Mouse (Mus musculus): ENCODE measurements at regions not wholly inside any gene's neighbourhood (a gene's known extent, or its start where the extent isn't known, plus 50 kb on each side); places are given as distances from the start of the nearest gene placed in this dataset.
"Not testable (repeated sequence)": the region's sequence is repeated elsewhere in the genome, so short reads cannot be mapped to it uniquely, and the experiment has no call there.

- not testable (repeated sequence) for H3K4me3 ChIP-seq; H3K4me1 ChIP-seq (replicated peaks); H3K4me2 ChIP-seq; H3K9ac ChIP-seq; H3K27ac ChIP-seq (ENCODE audit: poor library complexity, severe bottlenecking); H3K27me3 ChIP-seq (replicated peaks); H3K36me3 ChIP-seq; ATAC-seq (ENCODE audit: insufficient number of reproducible peaks, low FRiP score); H3K9me3 ChIP-seq (replicated peaks)
- 61% methylated on average over 1 of the region's 1 CpGs for WGBS
Measured at GRCm38 (mm10) chr10:38704762-38705130, 116.8 kb downstream of the Rfpl4b start.

DNA sequence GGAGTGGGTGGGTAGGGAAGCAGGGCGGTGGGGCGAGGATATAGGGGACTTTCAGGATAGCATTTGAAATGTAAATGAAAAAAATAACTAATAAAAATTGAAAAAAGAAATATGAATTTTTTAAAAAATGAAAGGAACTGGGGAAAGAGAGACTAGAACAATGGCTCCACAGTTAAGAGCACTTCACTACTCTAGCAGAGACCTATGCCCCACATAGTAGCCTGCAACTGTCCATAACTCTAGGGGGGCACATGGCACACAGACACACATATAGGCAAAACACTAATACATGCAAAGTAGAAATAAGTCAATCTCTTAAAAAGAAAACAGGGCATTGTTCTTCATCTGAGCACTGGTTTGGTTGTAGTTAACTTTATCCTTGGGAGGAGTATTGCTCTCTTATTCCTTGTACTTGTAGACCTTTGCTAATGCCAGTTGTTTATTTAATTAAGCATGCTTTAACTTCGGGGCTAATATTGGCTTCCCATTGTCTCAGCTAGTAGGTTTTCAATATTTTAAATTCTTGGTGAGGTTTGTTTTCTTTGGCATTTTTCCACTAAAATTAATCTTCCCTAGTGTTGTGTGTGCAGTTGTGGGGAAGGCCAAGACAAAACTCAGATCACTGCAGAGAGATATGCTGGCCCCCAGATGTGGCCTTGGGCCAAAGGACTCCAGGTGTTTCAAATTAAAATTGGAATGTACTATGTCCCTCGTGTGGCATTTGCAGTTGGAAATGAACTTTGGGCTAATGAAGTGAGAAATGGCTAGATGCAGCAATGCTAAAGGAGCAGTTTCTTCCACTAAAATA lies 117.4 kb downstream of the Rfpl4b start:
- no peaks in the 10 kb centered on the region for H3K4me1 ChIP-seq (replicated peaks)
- no peaks in the 10 kb centered on the region for H3K27me3 ChIP-seq (replicated peaks)
- H3K9me3 ChIP-seq (replicated peaks): no peaks in the 10 kb centered on the region
- no peak for ATAC-seq (ENCODE audit: insufficient number of reproducible peaks, low FRiP score)
- H3K4me2 ChIP-seq: no peak overlapping the region
- no peaks in the 10 kb centered on the region for H3K36me3 ChIP-seq
- H3K4me3 ChIP-seq: no peak overlapping the region
- 62% methylated on average over 4 of the region's 4 CpGs for WGBS
- H3K27ac ChIP-seq (ENCODE audit: poor library complexity, severe bottlenecking): no peak overlapping the region
- no peak overlapping the region for H3K9ac ChIP-seq

DNA sequence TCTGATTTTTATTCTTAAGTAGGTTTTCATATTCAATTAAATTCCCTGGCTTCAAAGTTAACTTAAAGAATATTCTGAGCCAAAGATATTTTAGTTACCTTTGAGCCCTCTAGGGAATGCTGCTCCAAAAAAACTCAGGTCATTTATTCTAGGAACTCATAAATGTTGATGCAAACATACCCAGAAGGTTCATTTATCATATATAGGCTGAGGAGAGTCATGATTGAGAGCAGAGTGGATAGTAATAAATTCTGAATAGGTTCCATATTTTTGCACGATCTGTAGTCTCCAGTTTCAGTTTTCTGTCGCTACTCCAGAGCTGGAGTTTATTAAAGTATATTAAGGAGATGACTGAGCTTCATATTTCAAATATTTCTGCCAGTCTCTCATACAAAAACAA lies 144.1 kb downstream of the Rfpl4b start:
- no peak for ATAC-seq (ENCODE audit: insufficient number of reproducible peaks, low FRiP score)
- WGBS: 77% methylated on average over 2 of the region's 2 CpGs
- H3K36me3 ChIP-seq: no peaks in the 10 kb centered on the region
- H3K4me2 ChIP-seq: no peak overlapping the region
- no peaks in the 10 kb centered on the region for H3K27me3 ChIP-seq (replicated peaks)
- H3K4me3 ChIP-seq: no peak overlapping the region
- no peaks in the 10 kb centered on the region for H3K4me1 ChIP-seq (replicated peaks)
- H3K9ac ChIP-seq: no peak overlapping the region
- H3K27ac ChIP-seq (ENCODE audit: poor library complexity, severe bottlenecking): no peak overlapping the region
- peaks cover 6% of the 10 kb centered on the region; the same call in 1 of the 2 replicates for H3K9me3 ChIP-seq (replicated peaks)

GRCm38 (mm10) chr10:38668610-38669009 lies 153.0 kb downstream of the Rfpl4b start:
- no peak overlapping the region for H3K27ac ChIP-seq (ENCODE audit: poor library complexity, severe bottlenecking)
- H3K9me3 ChIP-seq (replicated peaks): peaks cover 3% of the 10 kb centered on the region; the same call in 1 of the 2 replicates

DNA sequence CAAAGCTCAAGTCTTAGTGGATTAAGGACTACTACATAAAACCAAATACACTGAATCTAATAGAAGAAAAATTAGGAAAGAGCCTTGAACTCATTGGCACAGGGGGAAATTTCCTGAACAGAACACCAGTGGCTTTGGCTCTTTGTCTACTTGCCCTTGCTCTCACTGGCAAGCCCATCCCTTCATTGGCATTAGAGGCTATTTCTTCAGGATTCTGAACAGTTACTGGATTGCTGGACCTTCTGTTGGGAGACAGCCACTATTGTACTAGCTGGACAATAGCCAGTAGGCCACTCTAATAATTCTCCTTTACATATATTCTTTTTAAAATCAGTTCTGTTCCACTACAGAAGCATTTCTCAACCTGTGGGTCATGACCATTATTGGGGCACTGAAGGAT lies 153.7 kb downstream of the Rfpl4b start:
- no peaks in the 10 kb centered on the region for H3K4me1 ChIP-seq (replicated peaks)
- H3K27me3 ChIP-seq (replicated peaks): no peaks in the 10 kb centered on the region
- H3K4me3 ChIP-seq: no peak overlapping the region
- peaks cover 3% of the 10 kb centered on the region; the same call in 1 of the 2 replicates for H3K9me3 ChIP-seq (replicated peaks)
- H3K4me2 ChIP-seq: no peak overlapping the region
- no peak overlapping the region for H3K9ac ChIP-seq
- no peak overlapping the region for H3K27ac ChIP-seq (ENCODE audit: poor library complexity, severe bottlenecking)
- no peak for ATAC-seq (ENCODE audit: insufficient number of reproducible peaks, low FRiP score)
- no peaks in the 10 kb centered on the region for H3K36me3 ChIP-seq

More at GRCm38 (mm10) chr10:38668610-38669009, 153.0 kb downstream of the Rfpl4b start:
- no peak overlapping the region for H3K9ac ChIP-seq
- no peak overlapping the region for H3K4me3 ChIP-seq
- no peaks in the 10 kb centered on the region for H3K36me3 ChIP-seq
- H3K27me3 ChIP-seq (replicated peaks): no peaks in the 10 kb centered on the region
- no peaks in the 10 kb centered on the region for H3K4me1 ChIP-seq (replicated peaks)
- no peak for ATAC-seq (ENCODE audit: insufficient number of reproducible peaks, low FRiP score)
- no peak overlapping the region for H3K4me2 ChIP-seq

DNA sequence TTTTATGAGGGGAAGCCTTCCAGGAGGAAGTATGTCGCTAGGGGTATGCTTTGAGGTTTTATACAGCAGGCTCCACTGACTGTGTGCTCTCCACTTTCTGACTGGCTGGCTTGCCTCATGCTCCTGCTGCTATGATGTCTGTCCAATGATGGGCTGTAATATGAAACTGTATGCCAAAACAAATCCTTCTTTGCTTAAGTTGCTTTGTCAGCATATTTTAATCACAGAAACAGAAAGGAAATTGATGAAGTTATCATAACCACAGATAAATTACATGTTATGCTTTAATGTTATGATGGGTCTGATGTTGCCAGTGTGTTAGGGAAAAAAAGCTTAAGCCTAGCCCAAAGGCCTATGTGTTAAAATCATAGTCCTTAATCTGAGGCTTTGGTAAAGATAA lies 185.9 kb downstream of the Rfpl4b start:
- ATAC-seq (ENCODE audit: insufficient number of reproducible peaks, low FRiP score): no peak
- Histone ChIP-seq H3K27me3 (replicated peaks) (no peaks in the 10 kb centered on the region), H3K27ac (ENCODE audit: poor library complexity, severe bottlenecking) (no peak overlapping the region), H3K4me3 (no peak overlapping the region), H3K4me1 (replicated peaks) (no peaks in the 10 kb centered on the region), H3K4me2 (no peak overlapping the region), H3K36me3 (no peaks in the 10 kb centered on the region), H3K9ac (no peak overlapping the region), H3K9me3 (replicated peaks) (no peaks in the 10 kb centered on the region)
- 79% methylated on average over 1 of the region's 1 CpGs for WGBS

DNA sequence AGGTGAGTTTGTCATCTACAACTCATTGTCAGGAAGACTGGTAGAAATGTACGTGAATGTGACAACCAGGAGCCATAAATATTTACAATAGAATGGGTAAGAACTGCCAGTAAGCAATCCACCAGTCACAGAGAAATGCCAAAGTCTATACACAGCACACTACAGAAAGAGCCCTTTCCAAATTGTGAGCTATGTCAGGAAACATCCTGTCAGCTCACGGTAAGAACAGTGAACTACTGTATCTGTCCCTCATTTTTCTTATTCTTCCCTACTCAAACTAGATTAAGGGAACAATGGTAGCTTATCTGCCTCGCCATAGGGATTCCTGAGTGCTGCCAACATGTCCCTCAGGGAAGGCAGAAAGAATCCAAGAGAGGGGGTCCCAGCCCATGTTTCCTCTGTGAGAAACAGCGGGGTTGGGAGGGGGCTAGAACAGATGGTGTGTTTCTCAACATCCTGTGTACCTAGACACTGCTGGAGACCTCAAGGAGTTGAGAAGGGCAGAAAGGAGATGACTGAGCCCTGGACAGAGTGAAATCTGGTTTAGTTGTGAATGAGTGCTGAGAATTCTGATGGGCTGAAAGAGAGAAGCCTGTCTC lies 191.6 kb downstream of the Rfpl4b start:
- Histone ChIP-seq H3K4me1 (replicated peaks) (no peaks in the 10 kb centered on the region), H3K27me3 (replicated peaks) (no peaks in the 10 kb centered on the region), H3K9ac (no peak overlapping the region), H3K4me3 (no peak overlapping the region), H3K36me3 (no peaks in the 10 kb centered on the region), H3K27ac (ENCODE audit: poor library complexity, severe bottlenecking) (no peak overlapping the region), H3K9me3 (replicated peaks) (no peaks in the 10 kb centered on the region), H3K4me2 (no peak overlapping the region)
- peak; percentile 15; the same call in 1 of the 2 replicates for ATAC-seq (ENCODE audit: insufficient number of reproducible peaks, low FRiP score)
- WGBS: 53% methylated on average over 4 of the region's 4 CpGs

DNA sequence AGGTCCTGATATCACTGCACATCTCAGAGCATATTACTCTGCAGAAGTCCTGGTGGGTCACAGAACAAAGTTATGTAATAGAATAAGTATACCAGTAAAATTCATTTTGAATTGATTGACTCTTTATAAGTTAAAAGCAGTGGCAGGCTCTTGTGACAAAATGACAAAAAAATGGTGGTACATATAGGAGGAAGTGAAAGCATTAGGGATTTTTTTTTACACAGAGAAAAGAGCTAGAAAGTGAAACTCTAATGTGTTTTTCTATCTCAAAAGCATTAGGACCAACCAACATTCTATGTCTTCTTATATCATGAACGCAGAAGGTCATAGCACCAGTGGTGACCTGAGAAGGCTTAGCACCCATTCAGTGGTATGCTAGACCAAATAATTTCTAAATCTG lies 198.2 kb downstream of the Rfpl4b start:
- H3K27ac ChIP-seq (ENCODE audit: poor library complexity, severe bottlenecking): no peak overlapping the region
- H3K4me1 ChIP-seq (replicated peaks): no peaks in the 10 kb centered on the region
- H3K4me2 ChIP-seq: no peak overlapping the region
- H3K9me3 ChIP-seq (replicated peaks): no peaks in the 10 kb centered on the region
- WGBS: 89% methylated on average over 1 of the region's 1 CpGs
- no peak overlapping the region for H3K4me3 ChIP-seq
- ATAC-seq (ENCODE audit: insufficient number of reproducible peaks, low FRiP score): no peak
- H3K36me3 ChIP-seq: no peaks in the 10 kb centered on the region
- H3K27me3 ChIP-seq (replicated peaks): no peaks in the 10 kb centered on the region
- no peak overlapping the region for H3K9ac ChIP-seq

DNA sequence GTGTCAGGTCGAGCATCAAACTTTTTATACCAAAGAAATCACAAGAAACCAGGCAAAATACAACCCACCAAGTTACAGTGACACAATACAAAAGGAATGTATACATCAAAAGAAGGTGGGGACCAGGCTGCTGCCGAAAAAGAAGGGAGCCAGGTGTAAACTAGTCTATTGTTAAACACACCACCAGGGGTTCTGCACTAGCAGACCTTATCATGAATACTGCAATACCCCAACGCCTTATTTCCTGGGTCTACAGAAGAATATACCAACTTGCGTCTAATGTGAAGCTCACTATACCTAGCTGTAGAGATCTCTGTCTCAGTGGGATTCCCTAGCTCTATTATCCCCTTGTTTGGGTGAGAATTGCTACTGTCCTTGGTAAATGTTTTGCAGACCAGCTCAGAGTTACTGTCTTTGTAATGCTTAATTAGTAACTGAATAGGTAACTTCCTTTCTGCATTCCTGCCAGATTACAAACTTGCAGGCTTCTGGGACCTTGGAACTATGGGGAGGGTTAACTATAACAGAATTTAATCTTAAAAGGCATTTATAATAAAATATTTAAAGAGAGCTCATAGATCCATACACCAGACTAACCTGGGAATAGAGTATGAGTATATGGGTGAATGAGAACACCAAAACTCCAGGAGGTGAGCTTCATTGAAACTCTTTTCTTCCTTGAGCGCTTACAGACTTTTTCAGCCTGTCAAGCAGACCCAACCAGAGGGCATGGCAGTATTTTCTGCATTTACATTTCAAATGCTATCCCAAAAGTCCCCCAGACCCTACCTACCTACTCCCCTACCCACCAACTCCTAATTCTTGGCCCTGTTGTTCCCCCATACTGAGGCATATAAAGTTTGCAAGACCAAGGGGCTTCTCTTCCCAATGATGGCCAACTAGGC lies 211.7 kb downstream of the Rfpl4b start:
- Histone ChIP-seq H3K4me1 (replicated peaks) (no peaks in the 10 kb centered on the region), H3K36me3 (no peaks in the 10 kb centered on the region), H3K4me2 (no peak overlapping the region), H3K9ac (no peak overlapping the region), H3K9me3 (replicated peaks) (peaks cover 6% of the 10 kb centered on the region; the same call in 1 of the 2 replicates), H3K27me3 (replicated peaks) (no peaks in the 10 kb centered on the region), H3K27ac (ENCODE audit: poor library complexity, severe bottlenecking) (no peak overlapping the region), H3K4me3 (no peak overlapping the region)
- WGBS: 68% methylated on average over 5 of the region's 5 CpGs
- no peak for ATAC-seq (ENCODE audit: insufficient number of reproducible peaks, low FRiP score)

GRCm38 (mm10) chr10:38586061-38586460 lies 235.5 kb downstream of the Rfpl4b start:
- no peak overlapping the region for H3K4me3 ChIP-seq
- no peak overlapping the region for H3K4me2 ChIP-seq
- no peak overlapping the region for H3K27ac ChIP-seq (ENCODE audit: poor library complexity, severe bottlenecking)
- H3K4me1 ChIP-seq (replicated peaks): no peaks in the 10 kb centered on the region
- 83% methylated on average over 2 of the region's 2 CpGs for WGBS
- no peaks in the 10 kb centered on the region for H3K36me3 ChIP-seq
- H3K27me3 ChIP-seq (replicated peaks): no peaks in the 10 kb centered on the region
- ATAC-seq (ENCODE audit: insufficient number of reproducible peaks, low FRiP score): no peak
- H3K9ac ChIP-seq: no peak overlapping the region
- H3K9me3 ChIP-seq (replicated peaks): no peaks in the 10 kb centered on the region

GRCm38 (mm10) chr10:38575726-38576125 lies 245.9 kb downstream of the Rfpl4b start:
- no peak overlapping the region for H3K4me2 ChIP-seq
- no peaks in the 10 kb centered on the region for H3K9me3 ChIP-seq (replicated peaks)
- no peaks in the 10 kb centered on the region for H3K36me3 ChIP-seq
- H3K4me1 ChIP-seq (replicated peaks): no peaks in the 10 kb centered on the region
- no peak overlapping the region for H3K9ac ChIP-seq
- ATAC-seq (ENCODE audit: insufficient number of reproducible peaks, low FRiP score): no peak
- H3K27me3 ChIP-seq (replicated peaks): no peaks in the 10 kb centered on the region
- no peak overlapping the region for H3K4me3 ChIP-seq
- no peak overlapping the region for H3K27ac ChIP-seq (ENCODE audit: poor library complexity, severe bottlenecking)
- 70% methylated on average over 1 of the region's 1 CpGs for WGBS

Measured in heart, embryonic 12.5 days (tissue).